Mouse (Mus musculus): ENCODE results near the gene Gli1.

DNA sequence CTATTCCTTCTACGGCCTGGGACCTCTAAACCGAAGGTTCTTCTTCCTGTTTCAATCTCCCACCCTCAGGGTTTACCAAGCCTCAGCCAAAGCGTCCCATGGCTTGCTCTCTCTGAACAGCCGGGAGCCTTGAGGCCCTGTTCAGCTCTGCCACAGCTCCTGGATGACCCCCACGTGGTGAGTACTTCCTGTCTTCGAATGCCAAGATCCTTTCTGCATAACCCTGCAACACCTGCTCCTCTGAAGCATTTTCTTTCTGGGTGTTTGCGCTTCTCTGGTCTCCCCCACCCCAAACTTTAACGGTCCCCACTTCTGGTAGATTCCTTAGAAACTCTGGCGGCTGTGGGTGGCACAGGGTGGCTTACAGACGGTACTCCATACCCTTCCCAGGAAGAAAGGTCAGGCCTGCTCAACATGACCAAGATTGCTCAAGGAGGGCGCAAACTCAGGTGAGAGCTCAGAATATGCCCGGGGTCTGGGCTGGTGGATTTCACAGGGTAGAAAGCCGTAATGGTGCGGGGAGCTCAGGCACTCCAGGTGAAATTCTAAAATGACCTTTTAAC is 16.2 kb downstream of the Gli1 start:
- TF ChIP-seq CTCF (conservative IDR thresholded peaks at IDR 0.05 in 1 of 2, IDR thresholded peaks at IDR 0.05 in 1 of 2; ENCODE audit: low read depth in 2 of 2, low read length in 2 of 2) (no peak), EP300 (IDR thresholded peaks at IDR 0.05; ENCODE audit: low read length) (no peak), POLR2A (IDR thresholded peaks at IDR 0.05; ENCODE audit: low read depth, low read length) (no peak), TCF12 (IDR thresholded peaks at IDR 0.05; ENCODE audit: low read depth, low read length) (no peak), ZNF384 (IDR thresholded peaks at IDR 0.05; ENCODE audit: low read depth, low read length) (no peak), CHD2 (IDR thresholded peaks at IDR 0.05; ENCODE audit: low read length) (no peak), E2F4 (IDR thresholded peaks at IDR 0.05; ENCODE audit: insufficient replicate concordance, low read depth, low read length) (no peak), NELFE (IDR thresholded peaks at IDR 0.05; ENCODE audit: low read depth, low read length) (no peak), USF1 (IDR thresholded peaks at IDR 0.05; ENCODE audit: low read depth, low read length) (no peak), KAT2A (IDR thresholded peaks at IDR 0.05; ENCODE audit: insufficient replicate concordance, low read length) (no peak), MXI1 (IDR thresholded peaks at IDR 0.05; ENCODE audit: low read depth, low read length) (no peak), BHLHE40 (IDR thresholded peaks at IDR 0.05; ENCODE audit: low read depth, low read length) (no peak), ZKSCAN1 (IDR thresholded peaks at IDR 0.05; ENCODE audit: borderline replicate concordance, low read depth, low read length) (no peak)
